Mouse (Mus musculus) liver, embryonic 15.5 days (tissue): ENCODE data around the gene Gm28044. TPM values are rescaled to one million over a fixed set of nuclear protein-coding genes. Genes with fewer than 3 reads are reported as not detected.
"Not testable (repeated sequence)": the region's sequence is repeated elsewhere in the genome, so short reads cannot be mapped to it uniquely, and the experiment has no call there.

Experiments
- ATAC-seq: fragments of 200-750 bp; cut with Nextera tagmentation; 2 replicates; pipeline ENCODE4 v1.8.0; 2017; ENCODE audit warnings: moderate number of reproducible peaks, mild to moderate bottlenecking, moderate library complexity; ENCODE audit not compliant: insufficient read depth
- H3K27ac ChIP-seq: fragments of 300-500 bp; sonication (generic); replicated peaks from 2 replicates; pipeline ENCODE4 v1.5.1; 2015; ENCODE audit warnings: mild to moderate bottlenecking, inconsistent platforms
- H3K27me3 ChIP-seq: fragments of 300-500 bp; sonication (generic); 2 replicates; pipeline ENCODE4 v1.6.1; 2015; ENCODE audit warnings: mild to moderate bottlenecking, inconsistent platforms
- H3K36me3 ChIP-seq: fragments of 300-500 bp; sonication (generic); replicated peaks from 2 replicates; pipeline ENCODE4 v1.6.1; 2015; ENCODE audit warnings: moderate library complexity, mild to moderate bottlenecking, inconsistent platforms
- H3K4me1 ChIP-seq: fragments of 300-500 bp; sonication (generic); replicated peaks from 2 replicates; pipeline ENCODE4 v1.6.1; 2015; ENCODE audit warnings: inconsistent platforms
- H3K4me2 ChIP-seq: fragments of 300-500 bp; sonication (generic); 2 replicates; pipeline ENCODE4 v1.6.1; 2015; ENCODE audit warnings: moderate library complexity, mild to moderate bottlenecking, inconsistent platforms
- H3K4me3 ChIP-seq: fragments of 300-500 bp; sonication (generic); replicated peaks from 2 replicates; pipeline ENCODE4 v1.5.1; 2015; ENCODE audit warnings: mild to moderate bottlenecking, inconsistent platforms
- H3K9ac ChIP-seq: fragments of 300-500 bp; sonication (generic); 2 replicates; pipeline ENCODE4 v1.6.1; 2015; ENCODE audit warnings: moderate library complexity, mild to moderate bottlenecking, inconsistent platforms
- H3K9me3 ChIP-seq: fragments of 300-500 bp; sonication (generic); replicated peaks from 2 replicates; pipeline ENCODE4 v1.6.1; 2016; ENCODE audit warnings: inconsistent platforms
- WGBS: fragments of 180-500 bp; shearing (Covaris S2); methylation state at CpG from one replicate; pipeline ENCODE4 v1.1.7; 2015; ENCODE audit warnings: mixed read lengths; ENCODE audit not compliant: insufficient replicate concordance; 5-methylcytosine and 5-hydroxymethylcytosine counted together
- polyA plus RNA-seq: library from polyadenylated mRNA; unstranded; fragments of >200 nt; fragmentation: Nextera tagmentation; extraction: Ambion mirVana; gene quantifications from 2 replicates; pipeline ENCODE4 v1.2.1, GENCODE M21; 2015

Gene Gm28044
- polyA plus RNA-seq = 0.22 and 0.24 TPM in 2 replicates

- Histone ChIP-seq H3K9ac (peak within 1 kb of the TSS; percentile 74), H3K4me3 (peak within 1 kb of the TSS; percentile 82), H3K27ac (peak within 1 kb of the TSS; percentile 81), H3K9me3 (no peaks in the 10 kb centered on the region), H3K4me1 (peaks cover 15% of the 10 kb centered on the region), H3K27me3 (no peaks in the 10 kb centered on the region), H3K36me3 (no peaks in the 10 kb centered on the region), H3K4me2 (peak within 1 kb of the TSS; percentile 76)
- 0% methylated on average over 15 of the region's 15 CpGs for WGBS
- peak; percentile 84 for ATAC-seq
Measured at GRCm38 (mm10) chr13:67360131-67360744, at the start of gene Gm28044, which contains the start of gene Zfp953. Gm28044 (minus strand) TSS chr13:67360536. Zfp953 (minus strand) TSS chr13:67360605.

- 4% methylated on average over 16 of the region's 16 CpGs for WGBS
- H3K9me3 ChIP-seq, H3K27ac ChIP-seq, H3K4me1 ChIP-seq, H3K27me3 ChIP-seq, H3K36me3 ChIP-seq: not testable (repeated sequence)
- Histone ChIP-seq H3K4me3 (peak within 1 kb of the TSS; percentile 65), H3K4me2 (peak within 1 kb of the TSS; percentile 71), H3K9ac (peak within 1 kb of the TSS; percentile 43; the same call in 1 of the 2 replicates)
- ATAC-seq = peak; percentile 88
Measured at GRCm38 (mm10) chr13:67399183-67399903, 39.0 kb upstream of the Gm28044 start, which contains the start of gene Zfp429. Zfp429 (minus strand) TSS chr13:67399819.

GRCm38 (mm10) chr13:67376255-67376654 lies 15.9 kb upstream of the Gm28044 start:
- 40% methylated on average over 3 of the region's 3 CpGs for WGBS

DNA sequence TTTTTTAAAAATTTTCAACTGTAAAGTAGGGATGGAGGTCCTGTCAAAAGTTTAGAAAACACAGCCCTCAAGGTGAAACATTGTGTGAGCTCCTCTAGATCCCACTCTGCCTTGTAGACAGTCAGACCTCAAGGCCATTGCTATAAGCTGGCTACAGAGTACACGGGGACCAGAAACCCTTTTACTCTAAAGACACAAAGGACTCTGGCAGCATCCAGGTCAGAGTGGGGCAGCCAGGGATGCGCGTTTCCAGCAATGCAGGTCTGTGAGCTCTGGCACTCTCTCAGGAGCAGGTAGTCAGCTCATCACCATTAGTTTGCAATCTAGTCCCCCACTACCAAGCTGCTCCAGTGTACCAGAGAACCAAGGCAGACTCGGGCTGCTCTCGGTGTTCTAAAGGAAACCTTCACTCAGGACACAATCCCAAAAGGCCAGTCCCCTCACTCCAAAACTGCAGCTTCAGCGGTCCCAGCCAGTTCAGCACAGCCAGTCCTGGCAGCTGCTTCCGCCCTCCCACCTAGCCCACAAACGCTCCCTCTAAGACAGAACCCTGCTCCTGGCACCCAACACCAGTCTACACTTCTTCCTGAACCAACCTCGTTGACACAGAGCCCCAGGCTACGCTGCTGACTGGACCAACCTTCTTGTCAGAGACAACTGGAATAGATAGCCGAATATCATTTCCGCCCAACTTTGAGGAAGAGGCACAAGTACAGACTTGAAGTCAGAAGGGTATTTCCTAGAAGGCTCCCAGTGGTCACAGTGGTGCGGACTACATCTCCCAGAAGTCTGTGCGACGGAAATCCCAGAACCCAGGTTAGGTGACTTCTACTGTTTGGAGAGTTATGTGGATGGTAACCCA lies 14.9 kb upstream of the Gm28044 start, which contains the start of the genes Gm28041 and Zfp456:
Gene Gm28041, minus strand, starts transcription at position 684 of the 862 bp plus-strand sequence.
Gene Zfp456, minus strand, starts transcription at position 761 of the 862 bp plus-strand sequence.
- not testable (repeated sequence) for H3K4me1 ChIP-seq, H3K36me3 ChIP-seq, H3K27ac ChIP-seq, H3K9me3 ChIP-seq, H3K27me3 ChIP-seq
- Histone ChIP-seq H3K4me3 (peak within 1 kb of the TSS; percentile 52), H3K9ac (0 out of 2 replicates have a peak within 1 kb of the TSS, but pooled peaks have one; percentile 6), H3K4me2 (peak within 1 kb of the TSS; percentile 61)
- ATAC-seq = peak; percentile 91
- 9% methylated on average over 14 of the region's 15 CpGs for WGBS

More at GRCm38 (mm10) chr13:67376255-67376654, 15.9 kb upstream of the Gm28044 start:
- not testable (repeated sequence) for H3K36me3 ChIP-seq, H3K27me3 ChIP-seq, H3K9ac ChIP-seq, H3K4me2 ChIP-seq, H3K27ac ChIP-seq, H3K4me1 ChIP-seq, ATAC-seq, H3K9me3 ChIP-seq, H3K4me3 ChIP-seq

DNA sequence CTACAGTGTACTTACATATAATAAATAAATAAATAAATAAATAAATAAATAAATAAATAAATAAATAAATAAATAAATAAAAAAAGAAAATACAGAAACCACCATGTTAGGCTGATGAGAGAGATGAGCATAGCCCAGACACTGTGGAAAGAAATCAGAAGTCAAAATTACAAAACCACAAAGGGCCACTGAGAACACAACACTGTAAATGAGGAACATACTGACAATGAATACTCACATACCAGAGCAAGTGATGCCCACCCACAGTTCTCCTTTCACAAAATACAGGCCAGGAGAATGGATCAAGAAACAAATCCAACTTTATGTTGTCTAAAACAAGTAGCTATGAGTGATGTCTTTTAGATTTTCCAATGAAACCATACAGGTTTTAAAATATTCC lies 8.5 kb downstream of the Gm28044 start:
- no peak for ATAC-seq
- no peaks in the 10 kb centered on the region for H3K4me1 ChIP-seq
- no peak overlapping the region for H3K4me3 ChIP-seq
- no peak overlapping the region for H3K4me2 ChIP-seq
- H3K27ac ChIP-seq = no peak overlapping the region
- no peaks in the 10 kb centered on the region for H3K9me3 ChIP-seq
- H3K9ac ChIP-seq = no peak overlapping the region
- H3K27me3 ChIP-seq = no peaks in the 10 kb centered on the region
- no peaks in the 10 kb centered on the region for H3K36me3 ChIP-seq

- Histone ChIP-seq H3K4me2 (no peak overlapping the region), H3K4me3 (no peak overlapping the region), H3K9me3 (no peaks in the 10 kb centered on the region), H3K4me1 (no peaks in the 10 kb centered on the region), H3K27me3 (no peaks in the 10 kb centered on the region), H3K9ac (no peak overlapping the region), H3K27ac (no peak overlapping the region), H3K36me3 (peaks cover 19% of the 10 kb centered on the region)
- no peak for ATAC-seq
- 64% methylated on average over 2 of the region's 2 CpGs for WGBS
Measured at GRCm38 (mm10) chr13:67343422-67343821, 16.9 kb downstream of the Gm28044 start.

GRCm38 (mm10) chr13:67332877-67333276 lies 27.5 kb downstream of the Gm28044 start:
- 0 out of 2 replicates have a peak overlapping the region, but pooled peaks have one; percentile 57 for H3K27ac ChIP-seq
- ATAC-seq = peak; percentile 20; the same call in 1 of the 2 replicates

DNA sequence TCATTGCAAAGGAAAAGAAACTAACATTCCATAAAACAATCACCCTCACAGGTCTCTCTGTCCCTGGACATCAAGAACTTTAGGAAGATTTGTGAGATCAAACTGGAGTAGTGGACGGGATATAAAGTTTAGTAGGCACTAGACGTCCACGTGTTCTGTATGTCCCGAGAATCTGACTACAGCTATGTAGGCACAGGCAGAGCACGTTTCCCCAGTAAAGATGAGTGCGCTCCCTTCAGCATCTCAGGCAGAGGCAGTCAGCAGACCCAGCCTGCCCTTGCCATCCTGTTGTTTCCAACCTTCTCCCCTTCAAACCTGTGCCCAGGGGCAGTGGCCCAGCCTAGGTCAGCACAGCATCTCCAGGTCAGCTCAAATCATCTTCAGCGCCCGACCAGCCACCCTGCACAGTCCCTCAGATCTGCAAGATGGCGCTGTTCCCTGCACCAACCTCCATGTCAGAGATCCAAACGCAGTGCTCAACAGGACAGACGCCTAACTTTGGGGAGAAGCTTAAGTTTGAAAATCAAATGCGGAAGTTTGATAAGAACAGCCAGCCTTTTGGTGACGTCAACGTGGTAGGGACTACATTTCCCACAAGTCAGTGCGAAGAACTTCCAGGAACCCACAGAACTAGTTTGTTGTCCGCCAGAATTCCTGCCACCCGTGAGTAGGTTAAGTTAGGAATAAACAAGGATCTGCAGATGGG lies 28.2 kb downstream of the Gm28044 start, which contains the start of gene Zfp595:
Gene Zfp595, minus strand, starts transcription at position 552 of the 706 bp plus-strand sequence.
- H3K36me3 ChIP-seq = no peaks in the 10 kb centered on the region
- H3K9ac ChIP-seq = peak within 1 kb of the TSS; percentile 59
- no peaks in the 10 kb centered on the region for H3K9me3 ChIP-seq
- 12% methylated on average over 17 of the region's 17 CpGs for WGBS
- peak; percentile 88 for ATAC-seq
- H3K4me1 ChIP-seq = peaks cover 15% of the 10 kb centered on the region
- H3K4me3 ChIP-seq = peak within 1 kb of the TSS; percentile 68
- peak within 1 kb of the TSS; percentile 84 for H3K4me2 ChIP-seq
- H3K27me3 ChIP-seq = no peaks in the 10 kb centered on the region
- H3K27ac ChIP-seq = peak within 1 kb of the TSS; percentile 76

More at GRCm38 (mm10) chr13:67332877-67333276, 27.5 kb downstream of the Gm28044 start:
- Histone ChIP-seq H3K4me3 (peak overlapping the region; percentile 68), H3K4me1 (peaks cover 15% of the 10 kb centered on the region), H3K9ac (peak overlapping the region; percentile 59), H3K4me2 (peak overlapping the region; percentile 84), H3K27me3 (no peaks in the 10 kb centered on the region), H3K9me3 (no peaks in the 10 kb centered on the region), H3K36me3 (no peaks in the 10 kb centered on the region)
- 35% methylated on average over 1 of the region's 1 CpGs for WGBS

GRCm38 (mm10) chr13:67306718-67307117 lies 53.6 kb downstream of the Gm28044 start:
- peak overlapping the region; percentile 71; the same call in 1 of the 2 replicates for H3K9ac ChIP-seq
- 19% methylated on average over 5 of the region's 5 CpGs for WGBS
- peak overlapping the region; percentile 87 for H3K4me2 ChIP-seq
- peak overlapping the region; percentile 68 for H3K4me3 ChIP-seq
- no peaks in the 10 kb centered on the region for H3K27me3 ChIP-seq
- ATAC-seq = no peak
- H3K36me3 ChIP-seq = no peaks in the 10 kb centered on the region
- no peaks in the 10 kb centered on the region for H3K9me3 ChIP-seq
- peaks cover 9% of the 10 kb centered on the region for H3K4me1 ChIP-seq
- H3K27ac ChIP-seq = no peak overlapping the region
